Mouse (Mus musculus): ENCODE measurements at regions not wholly inside any gene's neighbourhood (a gene's known extent, or its start where the extent isn't known, plus 50 kb on each side); places are given as distances from the start of the nearest gene placed in this dataset.

DNA sequence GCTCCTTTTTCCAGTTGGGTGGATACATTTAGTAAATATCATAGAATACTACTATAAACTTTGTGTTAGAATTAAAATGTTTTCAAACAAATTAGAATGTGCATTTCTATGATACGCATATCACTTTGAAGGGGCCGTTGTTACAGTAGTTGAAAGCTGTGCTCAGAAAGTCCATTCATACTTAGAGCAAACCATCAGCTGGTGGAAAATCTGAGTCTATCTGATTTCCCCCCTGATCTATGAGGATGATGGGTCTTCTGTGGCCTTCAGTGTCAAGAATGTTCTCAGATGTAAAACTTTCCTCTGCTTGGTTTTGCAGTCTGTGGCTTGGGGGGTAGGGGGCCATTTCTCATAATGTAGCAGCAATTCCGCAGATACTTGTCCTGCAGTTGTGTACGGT is 69.3 kb upstream of the Ednrb start:
- no peaks in the 10 kb centered on the region for H3K27me3 ChIP-seq (replicated peaks)
- 83% methylated on average over 4 of the region's 4 CpGs for WGBS
- no peak overlapping the region for H3K27ac ChIP-seq (replicated peaks)
- no peaks in the 10 kb centered on the region for H3K9me3 ChIP-seq
- H3K4me3 ChIP-seq: no peak overlapping the region
- no peaks in the 10 kb centered on the region for H3K4me1 ChIP-seq
- no peaks in the 10 kb centered on the region for H3K36me3 ChIP-seq
- no peak overlapping the region for H3K4me2 ChIP-seq
- H3K9ac ChIP-seq: no peak overlapping the region
- no peak for ATAC-seq (ENCODE audit: extremely low read depth, insufficient number of reproducible peaks, low FRiP score, low TSS enrichment)

DNA sequence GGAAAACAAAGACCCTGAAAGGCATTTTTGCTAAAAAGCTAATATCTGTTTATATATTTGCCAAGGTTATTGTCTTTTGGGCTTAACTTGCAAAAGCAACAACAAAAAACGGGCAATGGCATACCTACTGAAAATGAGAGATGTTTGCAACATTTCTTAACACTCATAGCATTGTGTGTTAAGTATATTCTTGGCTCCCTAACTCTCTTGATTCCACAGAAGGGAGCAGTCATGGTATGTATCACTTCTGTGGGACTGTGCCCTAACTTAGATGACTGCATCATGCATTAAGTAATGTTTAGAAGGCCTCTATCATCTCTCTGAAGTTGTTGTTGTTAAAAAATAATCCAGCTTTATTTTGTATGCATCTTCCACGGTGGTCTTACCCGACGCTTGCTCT is 67.5 kb upstream of the Ednrb start:
- Histone ChIP-seq H3K27me3 (replicated peaks) (no peaks in the 10 kb centered on the region), H3K36me3 (no peaks in the 10 kb centered on the region), H3K9ac (no peak overlapping the region), H3K9me3 (no peaks in the 10 kb centered on the region), H3K27ac (replicated peaks) (no peak overlapping the region), H3K4me2 (no peak overlapping the region), H3K4me1 (no peaks in the 10 kb centered on the region), H3K4me3 (no peak overlapping the region)
- WGBS: 75% methylated on average over 4 of the region's 4 CpGs
- no peak for ATAC-seq (ENCODE audit: extremely low read depth, insufficient number of reproducible peaks, low FRiP score, low TSS enrichment)

DNA sequence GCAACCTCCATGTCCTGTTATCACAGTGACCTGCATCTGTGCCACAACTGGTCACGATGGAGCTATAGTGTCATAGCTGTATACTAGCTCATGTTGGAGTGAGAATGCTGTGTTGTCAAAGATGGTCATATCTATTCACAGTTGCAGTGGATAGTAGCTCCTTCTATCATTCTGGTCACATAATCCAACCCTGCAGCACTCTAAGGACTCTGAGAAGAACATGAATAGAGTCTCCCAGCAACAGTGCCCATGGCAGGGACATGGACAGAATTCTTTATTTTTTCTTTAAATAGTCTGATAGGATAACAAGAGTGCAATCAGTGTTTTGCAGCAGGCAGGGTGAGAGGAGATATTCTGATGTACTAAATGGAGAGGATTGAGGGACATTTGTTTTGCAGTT is 67.1 kb upstream of the Ednrb start:
- no peaks in the 10 kb centered on the region for H3K27me3 ChIP-seq (replicated peaks)
- H3K27ac ChIP-seq (replicated peaks): no peak overlapping the region
- ATAC-seq (ENCODE audit: extremely low read depth, insufficient number of reproducible peaks, low FRiP score, low TSS enrichment): no peak
- no peaks in the 10 kb centered on the region for H3K36me3 ChIP-seq
- H3K9ac ChIP-seq: no peak overlapping the region
- no peak overlapping the region for H3K4me2 ChIP-seq
- H3K9me3 ChIP-seq: no peaks in the 10 kb centered on the region
- 84% methylated on average over 1 of the region's 1 CpGs for WGBS
- H3K4me3 ChIP-seq: no peak overlapping the region
- no peaks in the 10 kb centered on the region for H3K4me1 ChIP-seq

DNA sequence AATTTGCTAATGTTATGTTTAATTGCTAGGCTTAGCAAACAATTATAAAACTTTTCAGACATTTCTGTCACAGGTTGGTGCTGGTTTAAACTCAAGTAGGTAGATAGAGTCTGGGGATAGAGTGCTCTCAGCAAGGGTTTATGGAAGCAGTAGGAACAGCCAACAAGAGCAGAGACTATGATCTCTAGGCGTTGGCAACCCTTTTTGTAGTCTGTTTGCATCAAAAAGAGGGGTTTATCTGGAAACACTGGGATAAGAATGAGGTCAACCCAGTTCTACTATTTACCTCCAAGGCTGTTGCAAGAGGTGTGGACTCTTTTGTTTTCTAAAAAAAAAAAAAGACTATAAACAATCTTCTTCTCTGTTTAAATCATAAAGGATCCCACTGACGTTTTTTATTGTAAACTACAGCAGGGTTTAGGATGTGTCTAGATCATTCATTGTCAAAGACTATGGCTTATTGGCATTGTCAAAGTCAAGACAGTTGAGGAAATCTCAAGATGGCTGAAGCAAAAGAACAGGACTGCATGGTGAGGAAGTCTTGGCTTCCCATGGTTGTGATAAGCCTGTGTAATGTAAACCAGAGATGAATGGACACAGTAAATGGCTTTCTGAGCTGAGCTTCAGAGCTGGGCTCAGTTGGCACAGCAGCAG is 62.3 kb upstream of the Ednrb start:
- WGBS: 37% methylated on average over 2 of the region's 2 CpGs
- Histone ChIP-seq H3K36me3 (no peaks in the 10 kb centered on the region), H3K9me3 (no peaks in the 10 kb centered on the region), H3K27ac (replicated peaks) (no peak overlapping the region), H3K4me3 (no peak overlapping the region), H3K4me1 (peaks cover 8% of the 10 kb centered on the region), H3K9ac (no peak overlapping the region), H3K27me3 (replicated peaks) (no peaks in the 10 kb centered on the region), H3K4me2 (no peak overlapping the region)
- ATAC-seq (ENCODE audit: extremely low read depth, insufficient number of reproducible peaks, low FRiP score, low TSS enrichment): no peak

DNA sequence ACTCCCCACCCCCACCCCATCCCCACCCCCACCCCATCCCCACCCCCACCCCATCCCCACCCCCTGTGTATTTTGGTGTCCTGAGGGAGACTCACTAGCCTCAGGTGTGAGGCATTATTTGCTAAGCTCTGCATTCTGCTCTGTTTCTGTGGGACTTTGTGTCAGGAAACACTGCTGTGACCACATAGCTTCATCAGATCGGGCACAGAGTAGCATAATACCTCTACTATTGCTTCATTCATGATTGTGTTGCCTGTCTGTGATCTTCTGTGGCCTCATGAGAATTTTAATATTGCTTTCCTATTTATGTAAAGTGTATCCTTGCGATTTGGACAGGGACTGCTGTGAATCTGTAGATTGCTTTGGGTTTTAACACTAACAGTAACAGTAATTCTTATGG is 56.6 kb upstream of the Ednrb start:
- Histone ChIP-seq H3K4me2 (no peak overlapping the region), H3K27me3 (replicated peaks) (no peaks in the 10 kb centered on the region), H3K27ac (replicated peaks) (no peak overlapping the region), H3K4me3 (no peak overlapping the region), H3K9me3 (no peaks in the 10 kb centered on the region), H3K36me3 (no peaks in the 10 kb centered on the region), H3K9ac (no peak overlapping the region), H3K4me1 (peaks cover 26% of the 10 kb centered on the region)
- ATAC-seq (ENCODE audit: extremely low read depth, insufficient number of reproducible peaks, low FRiP score, low TSS enrichment): no peak
- 73% methylated on average over 2 of the region's 2 CpGs for WGBS

DNA sequence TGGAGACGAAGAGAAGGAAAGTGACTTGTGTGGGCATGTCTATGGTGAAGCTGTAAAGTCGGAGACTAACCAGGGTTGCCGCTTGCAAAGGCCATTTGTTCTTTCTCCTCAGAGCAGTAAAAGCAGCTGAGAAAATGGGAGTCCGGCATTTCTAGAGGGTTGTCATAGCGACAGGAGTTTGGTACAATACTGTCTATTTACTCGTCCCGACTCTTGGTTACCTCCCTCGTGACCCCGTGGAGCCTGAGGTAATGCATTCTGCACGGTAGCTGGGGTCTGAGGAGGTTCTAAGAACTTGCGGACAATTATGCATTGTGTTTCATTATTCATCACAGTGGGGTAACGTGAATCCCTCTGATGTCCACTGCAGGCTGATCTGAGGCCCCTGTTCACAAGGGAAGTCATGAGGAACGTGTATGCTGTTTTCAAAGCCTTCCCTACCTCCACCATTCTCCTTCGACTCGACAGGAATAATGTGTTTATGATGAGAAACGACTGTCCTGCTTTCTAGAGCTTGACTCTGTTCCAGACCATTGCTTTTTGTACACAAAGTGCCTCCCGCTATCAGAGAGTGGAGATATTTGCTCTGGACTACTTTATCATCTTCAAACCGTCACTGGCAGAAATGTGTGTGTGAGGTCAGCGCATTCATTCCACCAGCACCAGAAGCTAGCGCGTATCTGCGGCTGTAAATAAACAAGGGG is 55.1 kb upstream of the Ednrb start:
- peaks cover 23% of the 10 kb centered on the region for H3K4me1 ChIP-seq
- H3K9me3 ChIP-seq: no peaks in the 10 kb centered on the region
- peak overlapping the region; percentile 36; the same call in 1 of the 2 replicates for H3K27ac ChIP-seq (replicated peaks)
- 18% methylated on average over 22 of the region's 22 CpGs for WGBS
- peak overlapping the region; percentile 72 for H3K4me2 ChIP-seq
- peak overlapping the region; percentile 62 for H3K9ac ChIP-seq
- no peak for ATAC-seq (ENCODE audit: extremely low read depth, insufficient number of reproducible peaks, low FRiP score, low TSS enrichment)
- H3K27me3 ChIP-seq (replicated peaks): no peaks in the 10 kb centered on the region
- peak overlapping the region; percentile 45 for H3K4me3 ChIP-seq
- no peaks in the 10 kb centered on the region for H3K36me3 ChIP-seq

DNA sequence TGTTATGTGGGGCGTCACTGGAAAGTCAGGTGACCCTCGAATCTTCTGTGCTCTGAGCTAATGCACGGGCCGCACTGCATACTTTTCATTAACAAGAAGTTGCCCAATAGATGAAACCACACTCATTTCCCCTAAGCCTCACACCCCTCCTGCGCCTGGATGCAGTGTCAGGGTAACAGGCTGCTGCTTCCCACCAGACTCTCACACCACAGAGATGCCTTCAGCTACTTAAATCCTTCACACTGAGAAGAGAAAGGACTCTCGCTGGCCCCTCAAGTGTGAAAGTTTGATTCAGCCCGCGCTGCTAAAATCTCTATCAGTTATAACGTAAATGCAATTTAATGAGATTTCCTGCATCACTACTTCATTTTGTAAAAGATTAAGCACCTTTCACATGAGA is 54.5 kb upstream of the Ednrb start:
- ATAC-seq (ENCODE audit: extremely low read depth, insufficient number of reproducible peaks, low FRiP score, low TSS enrichment): no peak

DNA sequence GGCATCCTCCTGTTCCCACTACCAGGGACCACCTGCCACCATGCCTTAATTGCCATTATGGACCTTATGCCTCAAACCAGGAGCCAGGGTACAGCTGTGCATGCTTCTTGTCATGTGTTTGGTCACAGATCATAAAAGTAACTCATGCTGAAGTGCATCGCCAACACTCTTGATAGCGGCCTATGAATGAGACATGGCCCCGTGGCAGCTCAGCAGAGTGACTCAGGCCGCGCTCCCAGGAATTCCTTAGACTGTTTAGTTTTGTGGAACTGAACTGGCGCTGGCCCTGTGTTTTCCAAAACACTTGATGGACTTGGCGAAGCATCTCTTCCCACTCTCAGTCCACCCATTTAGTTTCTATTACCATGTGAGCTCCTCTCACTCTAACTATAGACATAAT is 51.1 kb upstream of the Ednrb start:
- 81% methylated on average over 7 of the region's 7 CpGs for WGBS
- Histone ChIP-seq H3K27me3 (replicated peaks) (no peaks in the 10 kb centered on the region), H3K4me3 (no peak overlapping the region), H3K9me3 (no peaks in the 10 kb centered on the region), H3K4me2 (no peak overlapping the region), H3K27ac (replicated peaks) (no peak overlapping the region), H3K4me1 (peaks cover 17% of the 10 kb centered on the region), H3K36me3 (no peaks in the 10 kb centered on the region), H3K9ac (no peak overlapping the region)
- no peak for ATAC-seq (ENCODE audit: extremely low read depth, insufficient number of reproducible peaks, low FRiP score, low TSS enrichment)

More for the DNA sequence above, 54.5 kb upstream of the Ednrb start:
- Histone ChIP-seq H3K4me3 (peak overlapping the region; percentile 45), H3K4me2 (peak overlapping the region; percentile 72), H3K4me1 (peaks cover 17% of the 10 kb centered on the region), H3K9ac (peak overlapping the region; percentile 62), H3K27ac (replicated peaks) (peak overlapping the region; percentile 36; the same call in 1 of the 2 replicates), H3K36me3 (no peaks in the 10 kb centered on the region), H3K27me3 (replicated peaks) (no peaks in the 10 kb centered on the region), H3K9me3 (no peaks in the 10 kb centered on the region)
- 26% methylated on average over 9 of the region's 9 CpGs for WGBS
